Mouse (Mus musculus) lung, adult 18-20 months (tissue): Measurements from ENCODE around the gene Opalin.

Source experiments
- DNase-seq, 2 experiments: peaks; one replicate each; pipeline ENCODE4 v3.0.0; 2022; ENCODE audit warnings: mixed read lengths in 2 of 2

Opalin gene

DNA sequence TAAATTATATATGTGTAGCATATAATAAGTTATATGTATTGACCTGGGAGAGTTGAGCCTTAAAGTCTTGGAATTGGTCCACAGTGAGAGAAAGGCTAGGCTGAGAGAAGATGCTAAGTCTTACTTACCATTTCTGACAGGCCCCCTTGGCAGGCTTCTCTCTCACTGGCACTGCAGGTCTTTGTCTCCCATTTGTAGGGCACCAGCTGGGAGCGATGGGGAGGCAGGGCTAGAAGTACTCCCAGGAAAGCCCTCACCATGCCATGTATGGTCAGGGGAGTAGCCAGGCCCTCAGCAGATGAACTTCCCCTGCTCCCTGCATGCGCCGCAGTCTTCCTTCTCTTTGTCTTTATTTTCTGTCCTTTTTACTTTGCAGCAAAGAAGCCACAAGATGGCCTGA lies at the start of gene Opalin:
Opalin (minus strand) TSS at position 208 of the 400 bp plus-strand sequence.
- DNase-seq = no peak

DNA sequence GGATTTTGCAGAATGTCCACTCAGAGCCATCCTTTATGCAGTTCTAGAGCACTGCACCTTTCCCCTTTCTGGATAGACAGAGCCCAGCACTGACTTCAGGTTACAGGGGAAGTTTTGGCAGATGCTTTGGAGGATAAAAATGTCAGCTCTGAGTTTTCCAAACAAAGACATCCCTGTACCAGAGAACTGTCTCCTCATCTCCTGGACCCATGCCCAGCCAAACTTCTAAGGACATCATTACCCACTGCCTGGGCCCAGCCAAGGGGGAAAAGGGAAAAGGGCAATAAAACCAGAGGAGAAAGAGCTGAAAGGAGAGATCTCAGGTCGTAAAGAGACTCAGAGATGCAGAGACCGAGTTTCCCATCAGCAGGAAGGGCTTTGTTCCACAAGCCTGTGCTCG lies 46.1 kb upstream of the Opalin start:
- no peak for DNase-seq

DNA sequence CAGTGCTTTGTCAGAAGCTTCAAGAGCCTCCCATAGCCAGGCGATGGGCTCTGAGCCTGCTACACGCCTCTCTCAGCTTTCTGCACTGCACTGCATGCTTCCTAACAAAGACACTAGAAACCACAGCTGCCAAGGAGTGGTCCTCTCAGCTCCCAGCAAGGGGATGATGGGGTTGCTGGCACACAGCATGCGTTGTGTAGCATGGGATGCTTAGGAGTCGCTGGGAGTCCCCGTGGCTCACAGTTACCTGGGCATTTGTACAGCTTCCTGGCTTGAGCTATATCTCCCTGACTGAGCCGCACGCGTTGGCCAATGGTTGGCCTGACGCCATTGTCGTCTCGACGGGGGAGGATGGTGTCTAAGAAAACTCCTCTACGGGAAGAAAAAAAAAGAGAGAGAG lies 43.0 kb upstream of the Opalin start:
- no peak for DNase-seq

DNA sequence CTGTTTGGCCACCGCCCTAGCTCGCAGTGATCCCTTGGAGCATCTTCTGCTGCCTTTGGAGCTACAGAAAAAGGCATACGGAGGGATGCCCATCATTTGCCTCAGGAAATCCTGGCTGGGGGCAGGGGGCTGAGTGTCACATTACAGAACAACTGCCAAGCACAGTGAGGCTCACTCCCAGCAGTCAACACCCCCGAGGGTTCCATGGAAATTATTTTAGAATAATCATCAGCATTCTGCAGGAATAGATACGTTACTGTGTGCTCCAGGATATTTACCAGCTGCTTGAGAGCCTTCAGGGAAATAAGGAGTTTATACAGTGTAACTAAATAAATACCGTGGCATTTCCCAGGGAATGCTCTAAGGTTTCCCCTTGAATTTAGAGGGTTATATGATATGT lies 41.4 kb upstream of the Opalin start:
- DNase-seq = no peak

DNA sequence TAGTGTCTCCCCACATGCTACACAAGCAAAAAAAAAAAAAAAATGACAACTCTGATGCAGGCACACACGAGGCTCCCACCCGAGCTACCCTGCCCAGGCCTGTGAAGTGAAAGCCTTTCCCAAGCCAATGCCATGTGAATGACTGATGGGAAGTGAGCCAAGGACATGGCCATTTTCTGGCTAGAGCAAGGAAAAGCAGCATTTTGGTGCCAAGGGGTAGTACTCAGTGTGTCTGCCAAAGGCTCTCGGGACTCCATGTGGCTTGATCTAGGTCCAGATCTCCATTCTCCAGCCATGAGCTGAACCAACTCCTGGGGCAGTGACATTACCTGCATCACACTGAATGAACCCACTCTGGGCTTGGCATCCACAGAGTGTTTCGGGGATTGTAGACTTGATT lies 40.4 kb upstream of the Opalin start:
- DNase-seq = no peak

DNA sequence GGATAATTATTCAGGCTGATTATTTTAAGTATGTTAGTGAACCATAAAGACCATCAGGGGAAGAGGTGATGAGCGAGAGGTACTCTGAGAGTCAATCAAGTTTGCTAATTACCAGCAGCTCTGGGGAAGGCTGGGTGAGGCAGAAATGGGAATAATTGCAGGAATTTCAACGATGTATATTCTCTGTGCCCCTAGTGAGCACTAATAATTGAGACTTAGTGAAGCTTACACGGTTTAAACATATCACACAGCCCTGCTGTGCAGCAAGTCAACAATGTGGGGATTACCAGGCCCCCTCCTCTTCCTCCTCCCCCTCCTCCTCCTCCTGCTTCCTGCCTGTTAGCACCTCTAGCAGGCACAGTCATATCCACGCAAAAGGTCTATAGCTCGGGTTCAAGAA lies 37.7 kb upstream of the Opalin start:
- no peak for DNase-seq

DNA sequence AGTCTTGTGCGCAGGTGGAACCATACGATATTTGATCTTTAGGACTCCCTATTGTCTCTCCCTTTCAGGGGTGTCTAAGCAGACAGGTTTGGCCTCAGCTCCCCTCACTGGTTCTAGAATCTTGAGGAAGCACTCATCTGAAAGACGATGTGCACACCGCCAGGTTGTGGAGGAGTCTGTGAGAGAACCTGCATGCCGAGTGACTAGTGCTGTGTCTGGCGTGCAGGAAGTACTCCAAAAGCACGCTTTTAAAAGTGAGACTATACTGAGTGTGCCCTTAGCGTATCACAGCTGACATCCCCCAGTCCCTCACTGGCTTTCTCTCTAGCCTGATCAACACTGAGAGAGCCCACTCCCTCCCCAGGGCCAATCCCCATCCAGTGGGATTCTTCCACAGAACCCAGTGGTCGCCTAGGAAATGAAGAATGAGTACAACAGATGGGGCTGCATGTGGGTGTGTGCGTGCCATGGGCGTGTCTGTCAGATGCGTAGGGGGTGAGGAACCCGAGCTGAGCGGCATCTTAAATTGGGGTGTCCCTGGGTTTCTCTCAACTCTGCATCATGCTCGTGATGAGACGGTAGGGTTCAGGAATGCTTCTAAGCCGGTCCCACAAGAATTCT lies 37.1 kb upstream of the Opalin start:
- DNase-seq = no peak

DNA sequence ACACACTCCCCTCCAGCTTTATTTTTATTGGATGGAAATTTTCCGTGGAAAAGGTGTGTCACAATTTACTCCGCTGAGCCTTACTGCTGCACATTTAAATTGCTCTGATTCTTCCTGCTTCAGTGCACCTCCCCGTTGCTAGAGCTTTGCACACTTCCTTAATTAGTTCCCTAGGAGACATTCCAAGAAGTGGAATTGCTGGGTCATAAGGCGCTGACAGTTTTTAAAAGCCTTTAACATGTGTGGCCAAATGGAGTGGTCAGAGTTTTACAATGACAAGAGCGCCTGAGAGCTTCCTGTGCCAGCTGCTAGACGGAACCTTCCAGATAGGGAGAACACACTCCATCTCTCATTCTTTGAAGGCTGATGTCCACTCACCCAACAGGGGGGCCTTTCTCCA lies 35.7 kb upstream of the Opalin start:
- DNase-seq = no peak

DNA sequence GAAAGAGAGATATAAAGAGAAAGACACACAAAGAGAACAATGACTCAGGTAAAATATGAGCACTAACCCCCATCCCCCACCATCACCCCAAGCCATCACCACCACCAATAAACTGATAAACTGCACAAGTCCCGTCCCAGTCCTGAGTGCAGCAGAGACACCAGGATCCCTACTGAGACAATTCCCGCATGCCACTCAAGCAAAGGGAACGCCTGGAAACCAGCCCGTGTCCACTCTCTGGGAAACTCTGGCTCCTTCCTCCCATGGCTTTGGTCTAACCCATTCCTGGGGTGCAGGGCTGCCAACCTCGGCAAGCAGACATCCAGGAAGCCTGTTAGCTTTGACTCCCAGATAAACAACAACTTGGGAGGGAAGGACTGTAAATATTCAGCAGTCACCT lies 33.1 kb upstream of the Opalin start:
- no peak for DNase-seq

DNA sequence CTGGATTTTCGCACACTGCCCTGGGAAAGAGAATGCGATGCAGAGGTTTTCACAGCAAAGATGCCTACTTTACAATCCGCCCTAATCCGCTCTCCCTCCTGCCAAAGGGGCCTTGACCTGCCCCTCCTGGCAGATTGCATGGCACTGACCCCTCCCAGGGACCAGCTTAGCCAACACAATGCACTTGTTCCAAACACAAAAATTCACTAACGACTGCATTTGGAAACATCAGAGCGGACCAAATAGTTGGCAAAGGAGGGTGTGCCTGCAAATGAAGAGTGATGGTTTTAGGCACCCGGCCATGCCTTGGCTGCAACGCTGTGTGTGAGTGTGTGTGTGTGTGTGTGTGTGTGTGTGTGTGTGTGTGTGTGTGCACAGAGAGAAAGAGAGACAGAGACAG lies 32.6 kb upstream of the Opalin start:
- DNase-seq = peak in 1 of 2 experiments; percentile 4

DNA sequence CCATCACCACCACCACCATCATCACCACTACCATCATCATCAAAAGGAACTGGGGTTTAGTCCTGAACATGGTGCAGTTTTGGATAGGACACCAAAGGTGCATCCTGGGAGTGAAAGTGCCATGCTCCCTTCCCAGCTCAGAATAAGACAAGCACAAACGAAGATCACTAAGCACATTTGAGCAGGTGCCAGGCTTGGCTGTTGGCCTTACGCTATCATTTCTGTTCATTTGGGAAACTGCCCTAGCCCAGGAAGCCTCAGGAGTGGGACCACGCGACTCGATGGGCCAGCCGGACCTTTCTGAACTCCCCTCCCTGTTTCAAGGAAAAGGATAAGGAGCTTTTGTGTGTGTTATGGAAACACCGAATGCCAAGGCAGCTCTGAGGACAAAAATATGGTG lies 31.8 kb upstream of the Opalin start:
- no peak for DNase-seq

DNA sequence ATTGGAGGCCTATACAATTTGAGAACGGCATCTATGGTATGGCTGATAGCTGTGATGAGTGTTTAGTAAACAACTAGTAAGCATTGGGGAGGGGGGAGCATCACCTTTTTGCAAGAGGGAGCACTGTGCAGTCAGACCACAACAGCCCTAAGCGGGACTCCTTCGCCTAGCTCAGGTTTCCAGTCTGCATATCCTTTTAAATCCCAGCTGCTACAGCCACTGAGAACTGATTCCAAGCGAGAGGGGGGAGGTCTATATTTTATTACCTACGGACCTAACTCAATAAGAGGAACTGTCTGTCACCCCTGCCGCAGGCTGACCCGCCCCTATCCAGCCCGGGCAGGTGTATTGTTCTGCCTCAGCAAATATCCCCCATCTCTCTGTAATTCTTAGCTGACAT lies 30.6 kb upstream of the Opalin start:
- no peak for DNase-seq

DNA sequence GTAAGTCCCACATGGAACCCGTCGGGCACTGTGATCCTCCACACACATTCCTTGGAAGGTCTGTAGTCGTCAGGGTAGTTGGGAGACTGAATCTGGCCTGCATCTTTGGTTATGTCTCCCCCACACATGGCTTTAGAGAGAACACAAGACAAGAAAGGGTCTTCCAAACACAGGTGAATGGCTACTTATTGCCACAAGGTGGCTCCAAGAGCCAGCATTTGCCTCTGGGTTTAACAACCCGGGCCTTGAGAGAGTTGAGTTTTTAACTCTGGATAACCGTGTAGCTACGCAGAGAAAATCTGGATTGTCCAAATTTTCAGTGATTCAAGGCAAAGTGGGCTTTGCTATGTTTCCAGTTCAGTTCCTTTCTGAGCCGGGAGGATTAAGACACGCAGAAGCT lies 28.0 kb upstream of the Opalin start:
- DNase-seq = no peak

DNA sequence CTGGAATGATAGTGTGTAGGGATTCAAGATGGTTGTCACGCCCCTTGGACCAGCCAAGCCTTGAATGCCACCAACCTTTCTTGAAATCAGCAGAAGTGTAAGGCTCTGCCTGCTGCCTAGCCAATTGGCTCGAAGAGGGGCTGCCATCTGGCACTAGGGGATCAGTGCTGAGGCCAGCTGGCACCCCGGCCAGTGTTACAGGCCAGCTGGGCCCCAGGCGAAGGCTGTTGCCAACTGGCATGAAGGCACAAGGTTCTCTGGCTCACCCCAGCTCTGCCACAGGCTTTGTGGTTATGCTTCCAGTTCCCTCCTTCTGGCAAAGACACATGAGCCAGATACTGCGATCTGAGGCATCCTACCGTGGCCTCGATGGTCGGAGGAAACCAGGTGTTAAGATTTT lies 24.5 kb upstream of the Opalin start:
- DNase-seq = peak in 1 of 2 experiments; percentile 4

DNA sequence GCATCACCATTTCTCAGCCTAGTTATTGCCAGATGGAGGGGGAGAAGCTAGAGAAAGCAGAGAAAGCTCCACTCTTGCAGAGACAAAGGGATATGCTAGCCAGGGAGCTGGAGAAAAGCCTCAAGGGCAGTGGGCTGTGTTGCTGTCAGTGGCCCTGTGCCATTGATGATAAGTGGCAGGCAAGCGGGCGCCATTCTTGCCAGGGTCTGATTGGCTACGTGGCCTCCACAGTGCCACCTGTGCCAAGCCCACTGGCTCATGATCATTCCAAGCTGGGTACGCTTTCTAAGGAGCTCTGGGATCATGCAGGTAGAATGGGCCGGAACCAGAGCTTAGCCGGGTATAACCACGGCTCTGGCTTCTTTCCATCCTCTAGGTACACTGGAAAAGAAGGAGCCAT lies 23.9 kb upstream of the Opalin start:
- DNase-seq = no peak

DNA sequence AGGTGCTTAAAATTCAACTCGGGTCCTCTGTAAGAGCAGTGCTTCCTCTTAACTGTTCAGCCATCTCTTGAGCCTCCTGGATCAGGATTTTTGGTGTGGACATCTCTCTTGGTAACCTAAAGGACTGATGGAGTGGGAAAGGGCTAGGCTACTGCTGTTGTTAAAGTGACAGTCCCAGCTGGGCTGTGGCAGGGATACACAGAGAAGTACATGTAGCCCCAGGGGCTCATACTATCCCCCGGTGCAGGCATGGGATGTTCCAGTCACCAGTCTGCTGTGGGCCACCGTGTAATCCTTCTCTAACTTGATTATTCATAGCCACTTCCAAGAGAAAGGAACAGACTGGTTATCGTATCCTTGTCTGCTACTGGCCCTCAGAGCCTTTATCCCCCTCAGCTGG lies 20.1 kb upstream of the Opalin start:
- no peak for DNase-seq

DNA sequence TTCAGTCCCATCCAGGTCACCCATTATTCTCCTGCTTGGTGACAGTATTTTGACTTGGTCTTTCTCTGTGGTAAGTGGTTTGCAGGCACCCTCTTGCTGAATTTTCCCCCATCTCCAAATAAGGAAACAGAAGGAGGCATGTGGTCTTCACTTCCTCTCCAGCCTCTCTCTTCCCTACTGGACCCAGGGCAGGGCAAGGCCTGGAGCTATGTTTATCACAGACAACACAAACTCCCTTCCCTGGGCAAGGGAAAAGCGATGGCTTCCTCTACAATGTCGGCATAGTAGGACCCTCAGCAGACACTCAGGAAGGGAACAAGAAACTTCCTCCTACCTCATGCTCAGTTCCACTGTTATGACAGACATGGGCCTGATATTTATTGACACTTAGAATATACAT lies 15.0 kb upstream of the Opalin start:
- DNase-seq = no peak

DNA sequence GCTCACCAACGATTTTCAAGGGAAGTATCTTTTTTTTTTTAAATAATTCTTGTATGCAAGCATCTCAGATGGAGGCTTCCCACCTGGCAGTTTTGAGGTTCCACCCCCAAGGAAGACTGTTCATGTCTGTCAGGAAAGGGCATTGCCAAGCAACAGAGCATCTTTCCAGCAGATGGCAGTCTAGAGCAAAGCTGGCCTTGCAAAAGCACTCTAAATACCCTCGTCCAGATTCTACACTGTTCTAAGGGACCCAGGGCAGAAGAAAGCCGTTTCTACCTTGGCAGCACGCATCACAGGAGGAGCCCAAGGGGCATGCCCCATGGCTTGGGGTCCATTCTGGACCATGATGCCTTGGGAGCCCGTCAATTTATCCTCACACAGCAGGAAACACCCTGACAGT lies 12.9 kb upstream of the Opalin start:
- DNase-seq = peak in 1 of 2 experiments; percentile 18

DNA sequence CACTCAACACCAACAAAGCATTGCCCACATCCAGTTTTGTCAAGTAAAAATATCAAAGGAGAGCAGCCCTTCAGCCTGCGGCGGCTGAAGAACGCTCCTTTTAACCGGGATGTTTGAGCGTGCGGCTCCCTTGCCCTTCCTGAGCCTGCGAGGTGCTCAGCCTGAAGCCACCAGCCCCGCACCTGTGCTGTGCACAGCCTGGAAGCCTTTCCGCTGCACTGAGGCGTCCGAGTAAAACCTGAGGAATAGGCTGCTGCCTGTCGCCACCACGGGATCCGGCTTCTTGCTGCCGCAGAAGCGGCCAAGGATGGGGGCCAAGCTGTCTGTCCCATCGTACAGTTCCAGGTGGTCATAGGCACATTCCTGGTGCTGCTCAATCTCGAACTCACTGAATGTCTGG lies 11.6 kb upstream of the Opalin start:
- DNase-seq = no peak

DNA sequence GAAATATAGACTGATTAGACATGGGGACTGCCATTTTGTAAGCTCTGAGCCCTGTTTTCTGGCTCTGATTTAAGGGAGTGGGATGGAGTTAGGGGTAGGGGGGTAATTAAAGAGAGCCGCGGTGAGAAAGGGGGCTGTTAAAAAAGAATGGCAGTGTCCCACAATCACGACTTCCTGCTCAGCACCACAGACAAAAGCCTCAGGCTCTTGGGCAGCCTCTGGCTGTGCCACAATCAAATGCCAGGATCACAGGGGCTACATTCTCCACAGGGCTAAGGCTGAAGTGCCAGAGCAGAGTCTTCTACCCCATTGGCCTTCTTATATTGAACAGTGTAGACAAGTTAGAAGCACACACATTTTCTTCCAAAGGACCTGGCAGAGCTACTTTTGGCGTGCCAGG lies 11.0 kb upstream of the Opalin start:
- DNase-seq = no peak

DNA sequence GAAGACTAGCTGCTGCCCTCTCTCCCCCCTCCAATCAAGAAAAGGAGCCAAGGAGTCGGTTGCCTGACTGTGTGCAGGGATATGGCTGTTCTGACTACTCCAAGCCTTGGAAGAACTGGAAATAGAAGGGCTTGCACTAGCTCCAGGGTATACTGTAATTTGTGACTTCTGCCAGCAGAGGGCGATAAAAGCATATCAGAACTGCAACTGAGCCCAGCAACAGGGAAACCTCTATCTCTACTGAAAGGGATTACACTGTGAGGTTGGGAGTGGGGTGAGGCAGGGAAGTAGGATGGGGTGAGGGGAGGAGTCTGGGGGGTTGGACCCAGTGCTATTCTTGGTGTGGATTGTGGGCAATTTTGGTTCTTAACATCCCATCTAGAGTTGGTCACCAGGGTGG lies 9.8 kb upstream of the Opalin start:
- peak; percentile 43 to 65 for DNase-seq

DNA sequence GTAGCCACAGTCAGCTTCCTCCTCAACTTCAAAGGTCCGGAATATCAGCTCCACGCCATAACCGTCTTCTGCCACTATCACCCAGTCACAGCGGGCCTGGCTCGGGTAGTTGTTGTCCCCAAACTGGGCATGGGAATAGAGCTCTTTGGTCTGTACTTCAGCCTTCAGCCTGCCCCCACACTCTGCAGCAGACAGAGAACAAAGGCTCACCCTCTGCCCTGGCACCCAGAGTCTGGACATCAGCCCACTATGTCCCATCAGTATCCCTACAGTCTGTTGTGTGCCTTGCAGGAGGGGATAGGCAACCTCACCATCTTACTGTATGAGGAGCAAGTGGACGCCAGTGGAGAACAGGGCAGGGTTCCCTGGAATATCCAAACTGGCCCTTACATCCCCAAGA lies 9.4 kb upstream of the Opalin start:
- no peak for DNase-seq

DNA sequence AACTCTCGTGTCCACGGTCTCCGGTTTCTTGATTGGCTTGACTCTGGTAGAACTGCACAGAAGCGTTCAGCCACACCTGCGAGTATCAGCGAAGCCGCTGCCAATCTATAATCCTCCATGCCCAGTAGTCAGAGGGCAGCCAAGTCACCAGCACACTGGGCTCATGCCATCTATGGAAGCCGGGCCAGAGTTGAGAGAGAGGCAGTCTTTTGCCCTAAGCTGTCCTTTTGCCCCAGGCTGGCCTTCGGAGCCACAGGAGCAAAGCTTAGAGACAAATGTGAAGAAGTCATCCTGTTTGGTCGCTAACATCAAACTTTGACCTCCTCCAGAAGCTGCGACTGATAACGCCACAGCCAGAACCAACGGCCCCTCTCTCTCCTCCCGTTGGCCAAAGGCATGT lies 6.7 kb upstream of the Opalin start:
- no peak for DNase-seq

DNA sequence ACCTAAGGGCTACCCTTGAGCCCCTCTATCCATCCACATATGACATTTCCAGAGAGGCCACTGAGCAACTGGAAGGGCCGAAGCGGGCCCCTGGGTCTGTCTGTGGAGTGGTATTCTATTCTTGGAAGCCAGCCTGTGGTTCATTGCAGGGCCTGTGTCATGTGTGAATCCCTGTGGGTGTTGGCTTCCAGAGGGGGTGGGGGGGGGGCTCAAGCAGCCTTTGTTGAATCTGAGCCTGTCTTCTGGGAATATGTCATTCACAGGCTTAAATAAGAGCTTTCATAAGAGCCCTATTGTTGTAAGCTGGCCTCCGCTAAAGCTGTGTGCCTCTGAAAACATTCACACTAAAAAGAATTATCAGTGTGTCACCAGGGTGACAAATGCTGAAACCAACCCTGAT lies 4.7 kb upstream of the Opalin start:
- DNase-seq = no peak

DNA sequence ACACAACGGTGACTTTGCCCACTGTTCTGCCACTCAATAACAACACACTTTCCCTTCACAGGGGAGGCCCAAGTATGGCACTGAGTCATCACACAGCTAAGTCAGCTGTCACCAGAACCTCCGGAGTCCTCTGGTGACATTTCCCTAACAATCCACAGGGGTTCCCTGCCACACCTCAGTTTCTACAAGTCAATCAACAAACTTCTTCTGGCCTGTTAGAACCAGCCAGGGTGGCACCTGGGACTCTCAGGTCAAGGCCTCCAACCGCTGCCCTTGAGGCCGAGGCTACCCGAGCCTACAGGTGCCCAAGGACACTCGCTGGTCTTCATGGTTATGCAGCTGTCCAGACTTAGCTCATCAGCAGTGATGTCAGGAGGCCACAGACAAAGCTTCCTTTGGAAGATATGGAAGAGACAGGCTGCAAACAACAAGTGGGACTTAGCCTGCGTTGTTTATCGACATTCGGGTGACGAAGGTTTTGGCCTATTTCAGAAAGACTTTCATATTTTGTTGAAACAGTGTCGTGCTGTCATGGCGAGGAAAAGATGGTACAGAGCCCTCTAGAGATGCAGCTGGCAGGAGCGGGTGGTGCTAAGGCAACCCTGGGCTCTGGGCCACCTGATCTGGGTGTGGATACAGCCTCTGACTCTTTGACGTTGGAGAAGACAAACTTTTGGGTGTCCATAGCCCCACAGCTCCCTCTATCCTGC lies 3.0 kb downstream of the Opalin start:
- no peak for DNase-seq
